In genomic region chr13:113617891-113618823, GRCm38 (mm10) we compare ENCODE assay signal across 8 mouse cellular contexts. TPM values are rescaled to one million over a fixed set of nuclear protein-coding genes. Genes with fewer than 3 reads are reported as not detected.
A peak's percentile ranks its signal among the peaks of the same experiment; 100 is the strongest.
DNase-seq lines count a peak whose midpoint lies in the region; ATAC-seq and TF ChIP-seq lines count a peak whose summit lies in the region.

Gene Snx18 (minus strand): TSS chr13:113618564.

- intact Hi-C loops in left cerebral cortex, postnatal 36 days (cut with DNase I), result loop anchor here (1.0 to 10.0 kb wide), 5 partner anchors 201 to 573 kb away; partner anchors contain the start of gene Gpx8

- H3K36me3 ChIP-seq in embryonic facial prominence, embryonic 10.5 days (replicated peaks), result peaks cover 7% of the 10 kb centered on the region
- no peaks in the 10 kb centered on the region for H3K36me3 ChIP-seq in intestine, postnatal 0 days (ENCODE audit: control insufficient read depth, insufficient read depth)
- 0 out of 2 replicates have a peak, but pooled peaks cover 6% of the 10 kb centered on the region for H3K36me3 ChIP-seq in midbrain, embryonic 10.5 days

- WGBS in embryonic facial prominence, embryonic 10.5 days, result under 1% methylated on average over 119 of the region's 119 CpGs
- under 1% methylated on average over 114 of the region's 119 CpGs for WGBS in intestine, postnatal 0 days
- WGBS in midbrain, embryonic 10.5 days, result under 1% methylated on average over 109 of the region's 119 CpGs

- H3K27me3 ChIP-seq in embryonic facial prominence, embryonic 10.5 days (replicated peaks; ENCODE audit: low read depth, poor library complexity, severe bottlenecking), result no peaks in the 10 kb centered on the region
- no peaks in the 10 kb centered on the region for H3K27me3 ChIP-seq in intestine, postnatal 0 days (replicated peaks; ENCODE audit: control insufficient read depth, insufficient read depth, low read length)
- H3K27me3 ChIP-seq in midbrain, embryonic 10.5 days (ENCODE audit: low read depth, poor library complexity, severe bottlenecking), result no peaks in the 10 kb centered on the region

- DNase-seq in adrenal gland, postnatal 14 days, result peak; percentile 96
- DNase-seq in embryonic facial prominence, embryonic 10.5 days (ENCODE audit: low spot score), result peak; percentile 94
- DNase-seq in gonadal fat pad, adult 2 months (ENCODE audit: low read depth), result no peak
- peak; percentile 88 to 89 for DNase-seq in left cerebral cortex, postnatal 36 days (ENCODE audit: low spot score in 2 of 2)
- peak; percentile 92 for DNase-seq in midbrain, embryonic 10.5 days (ENCODE audit: low spot score)
- peak; percentile 85 to 88 for DNase-seq in right cerebral cortex, postnatal 36 days (ENCODE audit: low spot score in 2 of 2)
- peak; percentile 92 to 94 for DNase-seq in urinary bladder, postnatal 4 days (ENCODE audit: low spot score in 2 of 2)

- peak within 1 kb of the TSS; percentile 95 for H3K27ac ChIP-seq in embryonic facial prominence, embryonic 10.5 days (replicated peaks)
- peak within 1 kb of the TSS; percentile 91 for H3K27ac ChIP-seq in intestine, postnatal 0 days (ENCODE audit: low read depth, low read length)
- peak within 1 kb of the TSS; percentile 95 for H3K27ac ChIP-seq in midbrain, embryonic 10.5 days (replicated peaks)

- ATAC-seq in intestine, postnatal 0 days, result peak; percentile 91

- H3K9me3 ChIP-seq in embryonic facial prominence, embryonic 10.5 days, result no peaks in the 10 kb centered on the region
- no peaks in the 10 kb centered on the region for H3K9me3 ChIP-seq in intestine, postnatal 0 days (ENCODE audit: control insufficient read depth)
- no peaks in the 10 kb centered on the region for H3K9me3 ChIP-seq in midbrain, embryonic 10.5 days (replicated peaks)

- peak within 1 kb of the TSS; percentile 92 for H3K4me3 ChIP-seq in embryonic facial prominence, embryonic 10.5 days
- H3K4me3 ChIP-seq in intestine, postnatal 0 days (ENCODE audit: low read depth, low read length), result peak within 1 kb of the TSS; percentile 74
- peak within 1 kb of the TSS; percentile 79 for H3K4me3 ChIP-seq in midbrain, embryonic 10.5 days

- H3K4me2 ChIP-seq in intestine, postnatal 0 days (replicated peaks; ENCODE audit: low read depth), result peak within 1 kb of the TSS; percentile 75

- peak; percentile 99 for TF ChIP-seq CTCF in intestine, postnatal 0 days (IDR thresholded peaks at IDR 0.05; ENCODE audit: low read depth)

- peaks cover 77% of the 10 kb centered on the region for H3K4me1 ChIP-seq in embryonic facial prominence, embryonic 10.5 days
- H3K4me1 ChIP-seq in intestine, postnatal 0 days (replicated peaks; ENCODE audit: control insufficient read depth, insufficient read depth, low read length), result no peaks in the 10 kb centered on the region; the same call in none of the 2 replicates
- H3K4me1 ChIP-seq in midbrain, embryonic 10.5 days, result peaks cover 54% of the 10 kb centered on the region

- peak within 1 kb of the TSS; percentile 85 for H3K9ac ChIP-seq in intestine, postnatal 0 days (ENCODE audit: low read depth, low read length)

RNA-seq across cellular contexts. Expression of gene Snx18, which starts in this region (rescaled TPM):
- 22.6 and 27.6 TPM in 2 replicates for total RNA-seq in adrenal gland, postnatal 14 days (2021)
- polyA plus RNA-seq in embryonic facial prominence, embryonic 10.5 days (2016; fragmentation: Nextera tagmentation; extraction: Ambion mirVana), result 18.0 and 18.4 TPM in 2 replicates
- polyA plus RNA-seq in gonadal fat pad, adult 2 months (2012; rRNA removed), result 14.6 and 14.7 TPM in 2 replicates
- 13.2 and 13.7 TPM in 2 replicates for polyA plus RNA-seq in intestine, postnatal 0 days (2015; fragmentation: Nextera tagmentation; extraction: Ambion mirVana)
- 10 to 100 TPM; 22.9 to 23.8 TPM for total RNA-seq in left cerebral cortex, postnatal 36 days (2021)
- 12.3 and 13.0 TPM in 2 replicates for polyA plus RNA-seq in midbrain, embryonic 10.5 days (2016; fragmentation: Nextera tagmentation; extraction: Ambion mirVana)
